Mouse (Mus musculus): ENCODE measurements around the gene Cacng7. TPM values are rescaled to one million over a fixed set of nuclear protein-coding genes. Genes with fewer than 3 reads are reported as not detected.

Cacng7 gene
- polyA plus RNA-seq, 1 experiment from 2014 or later = 1.9 TPM

- H3K27ac ChIP-seq (ENCODE audit: low read depth) = peak overlapping the region; percentile 83; the same call in 1 of the 2 replicates
- no peaks in the 10 kb centered on the region; the same call in 1 of the 2 replicates for H3K27me3 ChIP-seq (replicated peaks; ENCODE audit: control insufficient read depth, insufficient read depth, low read length)
- under 1% methylated on average over 25 of the region's 27 CpGs for WGBS
- H3K4me2 ChIP-seq (ENCODE audit: low read length) = peak overlapping the region; percentile 67
- H3K9ac ChIP-seq (ENCODE audit: low read length) = peak overlapping the region; percentile 72; the same call in 1 of the 2 replicates
- H3K9me3 ChIP-seq (ENCODE audit: control insufficient read depth, low read length) = no peaks in the 10 kb centered on the region
- H3K36me3 ChIP-seq (ENCODE audit: control insufficient read depth, insufficient read depth, low read length) = no peaks in the 10 kb centered on the region
- DNase-seq (ENCODE audit: low spot score) = peak; percentile 90
- H3K4me1 ChIP-seq (replicated peaks; ENCODE audit: control insufficient read depth, insufficient read depth, low read length) = peaks cover 16% of the 10 kb centered on the region; the same call in 1 of the 2 replicates
- peak; percentile 92 for ATAC-seq (replicated peaks; ENCODE audit: low FRiP score, low TSS enrichment, low read depth)
- H3K4me3 ChIP-seq (ENCODE audit: low read depth, low read length) = peak overlapping the region; percentile 60
Observed at GRCm38 (mm10) chr7:3331581-3332223, 1.1 kb upstream of the Cacng7 start.

DNA sequence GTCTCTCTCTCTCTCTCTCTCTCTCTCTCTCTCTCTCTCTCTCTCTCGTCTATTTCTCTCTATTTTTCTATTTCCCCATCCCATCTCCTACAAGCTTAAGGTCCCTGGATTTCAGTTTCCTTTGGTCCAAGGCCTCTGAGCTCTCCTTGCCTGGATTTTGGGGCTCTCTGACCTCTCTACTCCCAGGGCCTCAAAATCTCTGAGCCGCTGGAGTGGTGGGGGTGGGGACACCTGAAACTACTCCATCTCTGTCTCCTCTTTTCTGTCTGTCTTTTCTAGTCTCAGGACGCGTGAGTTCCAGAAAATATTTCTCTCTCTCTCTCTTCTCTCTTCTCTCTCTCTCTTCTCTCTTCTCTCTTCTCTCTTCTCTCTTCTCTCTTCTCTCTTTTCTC lies 535 bp upstream of the Cacng7 start:
- no peaks in the 10 kb centered on the region for H3K9me3 ChIP-seq (ENCODE audit: control insufficient read depth, low read length)
- peak overlapping the region; percentile 60 for H3K4me3 ChIP-seq (ENCODE audit: low read depth, low read length)
- peak; percentile 67 for DNase-seq (ENCODE audit: low spot score)
- H3K27me3 ChIP-seq (replicated peaks; ENCODE audit: control insufficient read depth, insufficient read depth, low read length) = no peaks in the 10 kb centered on the region; the same call in 1 of the 2 replicates
- no peaks in the 10 kb centered on the region for H3K36me3 ChIP-seq (ENCODE audit: control insufficient read depth, insufficient read depth, low read length)
- no peak for ATAC-seq (replicated peaks; ENCODE audit: low FRiP score, low TSS enrichment, low read depth)
- H3K27ac ChIP-seq (ENCODE audit: low read depth) = peak overlapping the region; percentile 83
- peaks cover 16% of the 10 kb centered on the region; the same call in 1 of the 2 replicates for H3K4me1 ChIP-seq (replicated peaks; ENCODE audit: control insufficient read depth, insufficient read depth, low read length)
- 4% methylated on average over 4 of the region's 4 CpGs for WGBS
- peak overlapping the region; percentile 72 for H3K9ac ChIP-seq (ENCODE audit: low read length)
- peak overlapping the region; percentile 67 for H3K4me2 ChIP-seq (ENCODE audit: low read length)

GRCm38 (mm10) chr7:3333542-3333941 lies 787 bp downstream of the Cacng7 start:
- Histone ChIP-seq H3K4me1 (replicated peaks; ENCODE audit: control insufficient read depth, insufficient read depth, low read length) (peaks cover 16% of the 10 kb centered on the region; the same call in 1 of the 2 replicates), H3K27me3 (replicated peaks; ENCODE audit: control insufficient read depth, insufficient read depth, low read length) (no peaks in the 10 kb centered on the region; the same call in 1 of the 2 replicates), H3K27ac (ENCODE audit: low read depth) (peak overlapping the region; percentile 83), H3K4me3 (ENCODE audit: low read depth, low read length) (peak overlapping the region; percentile 60), H3K9me3 (ENCODE audit: control insufficient read depth, low read length) (no peaks in the 10 kb centered on the region), H3K36me3 (ENCODE audit: control insufficient read depth, insufficient read depth, low read length) (no peaks in the 10 kb centered on the region), H3K9ac (ENCODE audit: low read length) (peak overlapping the region; percentile 72), H3K4me2 (ENCODE audit: low read length) (peak overlapping the region; percentile 67)
- ATAC-seq (replicated peaks; ENCODE audit: low FRiP score, low TSS enrichment, low read depth) (no peak), DNase-seq (ENCODE audit: low spot score) (no peak)
- WGBS = 8% methylated on average over 5 of the region's 5 CpGs

- Histone ChIP-seq H3K9me3 (ENCODE audit: control insufficient read depth, low read length) (no peaks in the 10 kb centered on the region), H3K4me2 (ENCODE audit: low read length) (no peak overlapping the region), H3K9ac (ENCODE audit: low read length) (no peak overlapping the region), H3K4me1 (replicated peaks; ENCODE audit: control insufficient read depth, insufficient read depth, low read length) (peaks cover 5% of the 10 kb centered on the region; the same call in 1 of the 2 replicates), H3K36me3 (ENCODE audit: control insufficient read depth, insufficient read depth, low read length) (peaks cover 19% of the 10 kb centered on the region), H3K27ac (ENCODE audit: low read depth) (no peak overlapping the region), H3K27me3 (replicated peaks; ENCODE audit: control insufficient read depth, insufficient read depth, low read length) (no peaks in the 10 kb centered on the region; the same call in 1 of the 2 replicates), H3K4me3 (ENCODE audit: low read depth, low read length) (no peak overlapping the region)
- WGBS = 70% methylated on average over 17 of the region's 17 CpGs
- DNase-seq (ENCODE audit: low spot score) = no peak
- no peak for ATAC-seq (replicated peaks; ENCODE audit: low FRiP score, low TSS enrichment, low read depth)
Observed at GRCm38 (mm10) chr7:3336412-3336811, 3.7 kb downstream of the Cacng7 start.

DNA sequence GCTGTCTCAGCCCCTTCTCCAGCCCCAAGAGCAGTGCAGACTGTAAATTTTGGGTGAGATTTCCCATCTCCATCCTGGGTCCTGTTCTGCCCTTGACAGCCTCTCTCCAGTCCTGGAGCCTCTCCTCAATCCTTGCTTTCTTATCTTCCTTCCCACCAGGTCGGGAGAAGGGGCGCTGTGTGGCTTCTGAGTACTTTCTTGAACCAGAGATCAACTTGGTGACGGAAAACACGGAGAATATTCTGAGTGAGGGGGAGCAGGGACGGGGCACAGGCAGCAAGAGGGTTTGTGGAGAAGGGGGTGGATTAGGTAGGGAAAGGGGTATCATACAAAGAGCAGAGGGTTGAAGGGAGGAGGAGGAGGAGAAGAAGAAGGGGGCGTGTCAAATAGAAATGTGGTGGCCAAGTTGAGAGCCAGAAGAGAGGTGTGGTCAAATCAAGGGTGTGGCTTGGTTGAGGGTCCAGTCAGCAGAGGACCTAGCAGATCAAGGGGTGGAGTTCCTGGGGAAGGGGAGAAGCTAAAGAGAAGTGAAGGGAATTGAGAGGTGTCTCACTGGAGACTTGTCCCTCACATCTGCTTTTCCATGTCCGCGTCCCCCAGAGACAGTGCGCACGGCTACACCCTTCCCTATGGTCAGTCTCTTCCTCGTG lies 5.7 kb downstream of the Cacng7 start:
- ATAC-seq (replicated peaks; ENCODE audit: low FRiP score, low TSS enrichment, low read depth) = no peak
- 65% methylated on average over 11 of the region's 11 CpGs for WGBS

GRCm38 (mm10) chr7:3339010-3339409 lies 6.3 kb downstream of the Cacng7 start:
- 89% methylated on average over 11 of the region's 11 CpGs for WGBS

More for the DNA sequence above, 5.7 kb downstream of the Cacng7 start:
- Histone ChIP-seq H3K4me2 (ENCODE audit: low read length) (no peak overlapping the region), H3K9ac (ENCODE audit: low read length) (no peak overlapping the region), H3K36me3 (ENCODE audit: control insufficient read depth, insufficient read depth, low read length) (peaks cover 29% of the 10 kb centered on the region), H3K4me3 (ENCODE audit: low read depth, low read length) (no peak overlapping the region), H3K27me3 (replicated peaks; ENCODE audit: control insufficient read depth, insufficient read depth, low read length) (no peaks in the 10 kb centered on the region; the same call in 1 of the 2 replicates), H3K4me1 (replicated peaks; ENCODE audit: control insufficient read depth, insufficient read depth, low read length) (peaks cover 4% of the 10 kb centered on the region; the same call in 1 of the 2 replicates), H3K27ac (ENCODE audit: low read depth) (no peak overlapping the region), H3K9me3 (ENCODE audit: control insufficient read depth, low read length) (no peaks in the 10 kb centered on the region)
- no peak for DNase-seq (ENCODE audit: low spot score)

GRCm38 (mm10) chr7:3343861-3344260 lies 11.1 kb downstream of the Cacng7 start:
- H3K9me3 ChIP-seq (ENCODE audit: control insufficient read depth, low read length) = no peaks in the 10 kb centered on the region
- H3K36me3 ChIP-seq (ENCODE audit: control insufficient read depth, insufficient read depth, low read length) = peaks cover 56% of the 10 kb centered on the region
- no peaks in the 10 kb centered on the region for H3K4me1 ChIP-seq (replicated peaks; ENCODE audit: control insufficient read depth, insufficient read depth, low read length)
- 91% methylated on average over 3 of the region's 3 CpGs for WGBS
- no peaks in the 10 kb centered on the region for H3K27me3 ChIP-seq (replicated peaks; ENCODE audit: control insufficient read depth, insufficient read depth, low read length)
- ATAC-seq (replicated peaks; ENCODE audit: low FRiP score, low TSS enrichment, low read depth) = no peak
- H3K27ac ChIP-seq (ENCODE audit: low read depth) = no peak overlapping the region
- no peak overlapping the region for H3K9ac ChIP-seq (ENCODE audit: low read length)
- H3K4me3 ChIP-seq (ENCODE audit: low read depth, low read length) = no peak overlapping the region
- DNase-seq (ENCODE audit: low spot score) = no peak
- no peak overlapping the region for H3K4me2 ChIP-seq (ENCODE audit: low read length)

More at GRCm38 (mm10) chr7:3339010-3339409, 6.3 kb downstream of the Cacng7 start:
- H3K27ac ChIP-seq (ENCODE audit: low read depth) = no peak overlapping the region
- peaks cover 30% of the 10 kb centered on the region for H3K36me3 ChIP-seq (ENCODE audit: control insufficient read depth, insufficient read depth, low read length)
- no peaks in the 10 kb centered on the region; the same call in 1 of the 2 replicates for H3K27me3 ChIP-seq (replicated peaks; ENCODE audit: control insufficient read depth, insufficient read depth, low read length)
- H3K9me3 ChIP-seq (ENCODE audit: control insufficient read depth, low read length) = no peaks in the 10 kb centered on the region
- no peak overlapping the region for H3K9ac ChIP-seq (ENCODE audit: low read length)
- no peak for ATAC-seq (replicated peaks; ENCODE audit: low FRiP score, low TSS enrichment, low read depth)
- DNase-seq (ENCODE audit: low spot score) = no peak
- H3K4me2 ChIP-seq (ENCODE audit: low read length) = no peak overlapping the region
- H3K4me3 ChIP-seq (ENCODE audit: low read depth, low read length) = no peak overlapping the region
- H3K4me1 ChIP-seq (replicated peaks; ENCODE audit: control insufficient read depth, insufficient read depth, low read length) = no peaks in the 10 kb centered on the region; the same call in 1 of the 2 replicates

GRCm38 (mm10) chr7:3345301-3345700 lies 12.5 kb downstream of the Cacng7 start:
- Histone ChIP-seq H3K4me3 (ENCODE audit: low read depth, low read length) (no peak overlapping the region), H3K9ac (ENCODE audit: low read length) (no peak overlapping the region), H3K27me3 (replicated peaks; ENCODE audit: control insufficient read depth, insufficient read depth, low read length) (no peaks in the 10 kb centered on the region), H3K4me2 (ENCODE audit: low read length) (no peak overlapping the region), H3K27ac (ENCODE audit: low read depth) (no peak overlapping the region), H3K4me1 (replicated peaks; ENCODE audit: control insufficient read depth, insufficient read depth, low read length) (no peaks in the 10 kb centered on the region), H3K36me3 (ENCODE audit: control insufficient read depth, insufficient read depth, low read length) (peaks cover 63% of the 10 kb centered on the region), H3K9me3 (ENCODE audit: control insufficient read depth, low read length) (no peaks in the 10 kb centered on the region)
- no peak for ATAC-seq (replicated peaks; ENCODE audit: low FRiP score, low TSS enrichment, low read depth)
- WGBS = 87% methylated on average over 3 of the region's 3 CpGs
- no peak for DNase-seq (ENCODE audit: low spot score)
